9 mouse cellular contexts compared by ENCODE assay signal in the genomic region with DNA sequence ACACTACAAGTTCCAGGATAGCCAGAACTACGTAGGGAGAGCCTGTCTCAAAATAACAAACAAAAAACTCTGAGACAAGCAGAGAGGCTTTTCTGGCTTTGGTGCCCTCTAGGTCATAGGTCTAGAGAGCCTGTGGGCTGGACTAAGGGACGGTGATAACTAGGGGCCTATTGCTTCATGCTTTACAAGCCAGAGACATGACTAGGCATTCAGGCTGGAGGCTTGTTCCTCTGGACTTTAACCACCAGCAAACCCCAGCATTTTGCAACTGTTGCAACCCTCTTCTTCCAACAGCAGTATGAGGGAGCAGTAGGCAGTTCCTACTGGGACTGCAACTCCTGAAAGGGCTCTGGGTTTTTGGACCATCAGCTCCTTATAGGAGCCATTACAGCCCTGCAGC. TPM values are rescaled to one million over a fixed set of nuclear protein-coding genes. Genes with fewer than 3 reads are reported as not detected.
DNase-seq lines count a peak whose midpoint lies in the region; ATAC-seq and TF ChIP-seq lines count a peak whose summit lies in the region.
"Had no signal": no experiment of that assay in that cellular context is flagged by ENCODE, and none has a peak within 500 bp of the region (broad histone marks: within the 10 kb centered on the region; RNA-seq: fewer than 3 reads in every experiment).

No protein-coding gene starts in this region.

- no peaks in the 10 kb centered on the region for H3K9me3 ChIP-seq in heart, embryonic 11.5 days (replicated peaks; ENCODE audit: control insufficient read depth, low read length)
- no peaks in the 10 kb centered on the region for H3K9me3 ChIP-seq in G1E (replicated peaks)

- no peak for TF ChIP-seq CTCF in G1E (IDR thresholded peaks at IDR 0.05; ENCODE audit: low read depth, low read length)

- no peak overlapping the region for H3K4me3 ChIP-seq in heart, embryonic 11.5 days (ENCODE audit: low read depth, low read length)
- H3K4me3 ChIP-seq in G1E (ENCODE audit: low read depth, low read length) (no peak overlapping the region), macrophage (ENCODE audit: inconsistent target) (peak overlapping the region; percentile 69; the same call in 1 of the 2 replicates)

- H3K4me1 ChIP-seq in heart, embryonic 11.5 days (ENCODE audit: control insufficient read depth, insufficient read depth, low read length), result peaks cover 7% of the 10 kb centered on the region; the same call in 1 of the 2 replicates
- peaks cover 64% of the 10 kb centered on the region for H3K4me1 ChIP-seq in G1E (ENCODE audit: insufficient read depth, low read depth, low read length)

- no peak overlapping the region for H3K27ac ChIP-seq in heart, embryonic 11.5 days (ENCODE audit: low read depth, low read length)
- H3K27ac ChIP-seq in macrophage, result peak overlapping the region; percentile 99

- no peak overlapping the region for H3K9ac ChIP-seq in heart, embryonic 11.5 days (ENCODE audit: low read depth, low read length)

- no peak for ATAC-seq in heart, embryonic 11.5 days (replicated peaks; ENCODE audit: insufficient number of reproducible peaks, low FRiP score, low TSS enrichment)
- peak; percentile 41 for ATAC-seq in G1E (ENCODE audit: extremely low read depth, insufficient number of reproducible peaks, low FRiP score, poor library complexity, severe bottlenecking)
- ATAC-seq: activated CD4-positive, CD25-positive, alpha-beta regulatory T cell, adult 4 months had no signal

- DNase-seq in heart, adult 11 months, result peak; percentile 94
- no peak for DNase-seq in G1E (ENCODE audit: low spot score)
- peak; percentile 51 to 69 for DNase-seq in kidney, adult 8-10 months
- DNase-seq in gastrocnemius, postnatal 36 days, result no peak
- DNase-seq in ovary, adult 18-20 months (ENCODE audit: low spot score), result no peak
- DNase-seq in layer of hippocampus, adult 18-20 months (ENCODE audit: low spot score in 2 of 2), result no peak

- H3K4me2 ChIP-seq in heart, embryonic 11.5 days, result no peak overlapping the region

- H3K27me3 ChIP-seq in heart, embryonic 11.5 days (ENCODE audit: control insufficient read depth, insufficient read depth, low read length), result no peaks in the 10 kb centered on the region
- no peaks in the 10 kb centered on the region for H3K27me3 ChIP-seq in G1E (ENCODE audit: insufficient read depth, low read length)

- intact Hi-C loops in gastrocnemius, postnatal 36 days (cut with DNase I), result no loop called here

- H3K36me3 ChIP-seq in heart, embryonic 11.5 days (ENCODE audit: control insufficient read depth, insufficient read depth, low read length), result no peaks in the 10 kb centered on the region
- H3K36me3 ChIP-seq in G1E (replicated peaks) (peaks cover 9% of the 10 kb centered on the region), macrophage (ENCODE audit: inconsistent target) (no peaks in the 10 kb centered on the region)

- WGBS in heart, embryonic 11.5 days (ENCODE audit: insufficient replicate concordance), result 29% methylated on average over 2 of the region's 2 CpGs
- 0% methylated on average over 2 of the region's 2 CpGs for WGBS in macrophage (ENCODE audit: missing documents)

- H3K79me2 ChIP-seq in macrophage (ENCODE audit: inconsistent target), result peaks cover 6% of the 10 kb centered on the region; the same call in 1 of the 2 replicates

RNA-seq across cellular contexts. Expression of gene Susd1, which starts 1.5 kb away (rescaled TPM):
- polyA plus RNA-seq in heart, embryonic 11.5 days (2014; fragmentation: Nextera tagmentation; extraction: Ambion mirVana), result 5.4 and 7.0 TPM in 2 replicates
- total RNA-seq in G1E (2014; fragmentation: Nextera tagmentation) (37.8 and 51.5 TPM in 2 replicates), G1E (2017) (35.5 and 39.1 TPM in 2 replicates)
- polyA plus RNA-seq in G1E (2012) (2.4 TPM in 2 replicates), macrophage (2018) (10.8 to 18.9 TPM (median 18.4 TPM) in 3 replicates)
- 10 to 100 TPM; 15.2 to 52.3 (median 33.6) TPM for total RNA-seq in macrophage (2018; cell fraction: chromatin; rRNA removed)
- total RNA-seq in macrophage (2018; cell fraction: cytosol; rRNA removed), result 10 to 100 TPM; 11.5 to 16.3 (median 13.2) TPM
- 10 to 100 TPM; 20.6 to 50.5 (median 30.7) TPM for total RNA-seq in macrophage (2018; cell fraction: nucleus; rRNA removed)
- total RNA-seq in gastrocnemius, postnatal 36 days (2021), result under 1 TPM; 0.52 to 0.71 TPM
- 1 to 10 TPM; 7.5 to 8.1 TPM for total RNA-seq in layer of hippocampus, adult 18-20 months (2021)

Comparison
In these comparisons a context has a peak if more than half of its experiments do, and no peak if none do; other contexts are left out.
1. DNase-seq: peak in heart, adult 11 months (single experiment) and kidney, adult 8-10 months (2 of 2); none in G1E (single experiment), gastrocnemius, postnatal 36 days (0 of 2), ovary, adult 18-20 months (single experiment) and layer of hippocampus, adult 18-20 months (0 of 2).
2. RNA of gene Susd1, which starts 1.5 kb away (total RNA-seq): 35.5 to 51.5 TPM in G1E and 7.5 to 8.1 TPM in layer of hippocampus, adult 18-20 months; 0.52 to 0.71 TPM in gastrocnemius, postnatal 36 days; every median in the first group is over 4 times any median in the second.